Mouse (Mus musculus): ENCODE measurements around the gene Spata7. TPM values are rescaled to one million over a fixed set of nuclear protein-coding genes. Genes with fewer than 3 reads are reported as not detected.
"Not testable (repeated sequence)": the region's sequence is repeated elsewhere in the genome, so short reads cannot be mapped to it uniquely, and the experiment has no call there.

Gene Spata7
- 10 to 100 TPM; 29.1 to 40.2 TPM for total RNA-seq (2021)

GRCm38 (mm10) chr12:98627392-98628259 lies at the start of gene Spata7:
Spata7 (plus strand) TSS chr12:98628157.
- intact Hi-C loops (cut with DNase I) = loop anchor here (5.0 kb wide), 1 partner anchor 55 kb away; no protein-coding TSS in a partner anchor
- DNase-seq (ENCODE audit: low spot score in 2 of 2) = peak; percentile 87 to 90

GRCm38 (mm10) chr12:98585302-98585701 lies 42.7 kb upstream of the Spata7 start:
- intact Hi-C loops (cut with DNase I) = no loop called here
- DNase-seq (ENCODE audit: low spot score in 2 of 2) = no peak

GRCm38 (mm10) chr12:98588573-98588972 lies 39.4 kb upstream of the Spata7 start:
- intact Hi-C loops (cut with DNase I) = no loop called here

GRCm38 (mm10) chr12:98591016-98591415 lies 36.9 kb upstream of the Spata7 start:
- intact Hi-C loops (cut with DNase I) = no loop called here
- DNase-seq (ENCODE audit: low spot score in 2 of 2) = no peak

More at GRCm38 (mm10) chr12:98588573-98588972, 39.4 kb upstream of the Spata7 start:
- DNase-seq (ENCODE audit: low spot score in 2 of 2) = no peak

GRCm38 (mm10) chr12:98600861-98601260 lies 27.1 kb upstream of the Spata7 start:
- DNase-seq (ENCODE audit: low spot score in 2 of 2) = no peak
- intact Hi-C loops (cut with DNase I) = no loop called here

GRCm38 (mm10) chr12:98602114-98602513 lies 25.8 kb upstream of the Spata7 start:
- intact Hi-C loops (cut with DNase I) = no loop called here
- DNase-seq (ENCODE audit: low spot score in 2 of 2) = no peak

GRCm38 (mm10) chr12:98605264-98605663 lies 22.7 kb upstream of the Spata7 start:
- intact Hi-C loops (cut with DNase I) = no loop called here
- DNase-seq (ENCODE audit: low spot score in 2 of 2) = no peak

- intact Hi-C loops (cut with DNase I) = no loop called here
- DNase-seq (ENCODE audit: low spot score in 2 of 2) = no peak
These were observed 21.2 kb upstream of the Spata7 start for GRCm38 (mm10) chr12:98606595-98607290.

- DNase-seq (ENCODE audit: low spot score in 2 of 2) = no peak
- intact Hi-C loops (cut with DNase I) = no loop called here
These were observed 17.6 kb upstream of the Spata7 start for GRCm38 (mm10) chr12:98610341-98610740.

- intact Hi-C loops (cut with DNase I) = no loop called here
These were observed 12.9 kb upstream of the Spata7 start for GRCm38 (mm10) chr12:98614910-98615508.

GRCm38 (mm10) chr12:98615746-98616145 lies 12.2 kb upstream of the Spata7 start:
- intact Hi-C loops (cut with DNase I) = no loop called here
- no peak for DNase-seq (ENCODE audit: low spot score in 2 of 2)

More at GRCm38 (mm10) chr12:98614910-98615508, 12.9 kb upstream of the Spata7 start:
- DNase-seq (ENCODE audit: low spot score in 2 of 2) = no peak

- intact Hi-C loops (cut with DNase I) = no loop called here
- no peak for DNase-seq (ENCODE audit: low spot score in 2 of 2)
These were observed 8.5 kb upstream of the Spata7 start for GRCm38 (mm10) chr12:98619496-98619895.

GRCm38 (mm10) chr12:98620922-98621321 lies 7.0 kb upstream of the Spata7 start:
- DNase-seq (ENCODE audit: low spot score in 2 of 2) = not testable (repeated sequence)
- intact Hi-C loops (cut with DNase I) = loop anchor here (2.0 to 5.0 kb wide), 2 partner anchors 299 to 340 kb away; no protein-coding TSS in a partner anchor

- intact Hi-C loops (cut with DNase I) = loop anchor here (5.0 kb wide), 1 partner anchor 301 kb away; no protein-coding TSS in a partner anchor
These were observed 4.7 kb upstream of the Spata7 start for GRCm38 (mm10) chr12:98623266-98623665.

GRCm38 (mm10) chr12:98628260-98628970 lies 458 bp downstream of the Spata7 start:
- intact Hi-C loops (cut with DNase I) = loop anchor here (5.0 kb wide), 1 partner anchor 56 kb away; no protein-coding TSS in a partner anchor
- DNase-seq (ENCODE audit: low spot score in 2 of 2) = no peak

More at GRCm38 (mm10) chr12:98623266-98623665, 4.7 kb upstream of the Spata7 start:
- DNase-seq (ENCODE audit: low spot score in 2 of 2) = not testable (repeated sequence)

GRCm38 (mm10) chr12:98644852-98645251 lies 16.9 kb downstream of the Spata7 start:
- no peak for DNase-seq (ENCODE audit: low spot score in 2 of 2)
- intact Hi-C loops (cut with DNase I) = no loop called here

- intact Hi-C loops (cut with DNase I) = no loop called here
- DNase-seq (ENCODE audit: low spot score in 2 of 2) = no peak
These were observed 28.9 kb downstream of the Spata7 start for GRCm38 (mm10) chr12:98656873-98657272.

- DNase-seq (ENCODE audit: low spot score in 2 of 2) = no peak
- intact Hi-C loops (cut with DNase I) = no loop called here
These were observed 34.7 kb downstream of the Spata7 start for GRCm38 (mm10) chr12:98662617-98663016.

- intact Hi-C loops (cut with DNase I) = no loop called here
- DNase-seq (ENCODE audit: low spot score in 2 of 2) = peak; percentile 63 to 67
These were observed 40.3 kb downstream of the Spata7 start for GRCm38 (mm10) chr12:98668132-98668814.
